Mouse (Mus musculus): ENCODE measurements at regions not wholly inside any gene's neighbourhood (a gene's known extent, or its start where the extent isn't known, plus 50 kb on each side); places are given as distances from the start of the nearest gene placed in this dataset.
A peak's percentile ranks its signal among the peaks of the same experiment; 100 is the strongest.

GRCm38 (mm10) chr14:24081911-24082558 is 67.7 kb upstream of the Kcnma1 start:
- Histone ChIP-seq H3K4me3 (no peak overlapping the region; the same call in 1 of the 2 replicates), H3K27ac (no peak overlapping the region)
- peak; percentile 23 to 42 for DNase-seq (ENCODE audit: low spot score in 2 of 2)
- no peak for TF ChIP-seq CTCF (conservative IDR thresholded peaks at IDR 0.05)

- no peak for DNase-seq (ENCODE audit: low spot score in 2 of 2)
- TF ChIP-seq CTCF (conservative IDR thresholded peaks at IDR 0.05), result peak; percentile 80
- Histone ChIP-seq H3K4me3 (no peak overlapping the region), H3K27ac (no peak overlapping the region)
These were observed 54.4 kb upstream of the Kcnma1 start for GRCm38 (mm10) chr14:24068693-24069092.

- peak; percentile 63 to 82 for DNase-seq (ENCODE audit: low spot score in 2 of 2)
- peak; percentile 96 for TF ChIP-seq CTCF (conservative IDR thresholded peaks at IDR 0.05)
- Histone ChIP-seq H3K27ac (no peak overlapping the region), H3K4me3 (no peak overlapping the region)
These were observed 53.4 kb upstream of the Kcnma1 start for GRCm38 (mm10) chr14:24067657-24068056.

GRCm38 (mm10) chr14:24065231-24065767 is 51.0 kb upstream of the Kcnma1 start:
- Histone ChIP-seq H3K27ac (no peak overlapping the region), H3K4me3 (no peak overlapping the region)
- no peak for TF ChIP-seq CTCF (conservative IDR thresholded peaks at IDR 0.05)
- DNase-seq (ENCODE audit: low spot score in 2 of 2), result peak; percentile 19 to 45
